Mouse (Mus musculus) mouse embryonic stem cell (cell line): ENCODE results near the gene Ezh1.
"Not testable (repeated sequence)": the region's sequence is repeated elsewhere in the genome, so short reads cannot be mapped to it uniquely, and the experiment has no call there.

ENCODE experiments used
- in situ Hi-C, 2 experiments: fragments of 300-500 bp; cut with MboI; formaldehyde crosslinking; loops; 1 replicate in 1 of 2; 3 replicates in 1 of 2; pipeline ENCODE4 v1.14.3; 2019 to 2020; ENCODE audit warnings: low sequenced_read_pairs in 2 of 2, low pct_unique_long_range_greater_than_20kb in 1 of 2, mixed read lengths in 1 of 2; ENCODE audit not compliant: unreplicated experiment in 1 of 2

Gene Ezh1

DNA sequence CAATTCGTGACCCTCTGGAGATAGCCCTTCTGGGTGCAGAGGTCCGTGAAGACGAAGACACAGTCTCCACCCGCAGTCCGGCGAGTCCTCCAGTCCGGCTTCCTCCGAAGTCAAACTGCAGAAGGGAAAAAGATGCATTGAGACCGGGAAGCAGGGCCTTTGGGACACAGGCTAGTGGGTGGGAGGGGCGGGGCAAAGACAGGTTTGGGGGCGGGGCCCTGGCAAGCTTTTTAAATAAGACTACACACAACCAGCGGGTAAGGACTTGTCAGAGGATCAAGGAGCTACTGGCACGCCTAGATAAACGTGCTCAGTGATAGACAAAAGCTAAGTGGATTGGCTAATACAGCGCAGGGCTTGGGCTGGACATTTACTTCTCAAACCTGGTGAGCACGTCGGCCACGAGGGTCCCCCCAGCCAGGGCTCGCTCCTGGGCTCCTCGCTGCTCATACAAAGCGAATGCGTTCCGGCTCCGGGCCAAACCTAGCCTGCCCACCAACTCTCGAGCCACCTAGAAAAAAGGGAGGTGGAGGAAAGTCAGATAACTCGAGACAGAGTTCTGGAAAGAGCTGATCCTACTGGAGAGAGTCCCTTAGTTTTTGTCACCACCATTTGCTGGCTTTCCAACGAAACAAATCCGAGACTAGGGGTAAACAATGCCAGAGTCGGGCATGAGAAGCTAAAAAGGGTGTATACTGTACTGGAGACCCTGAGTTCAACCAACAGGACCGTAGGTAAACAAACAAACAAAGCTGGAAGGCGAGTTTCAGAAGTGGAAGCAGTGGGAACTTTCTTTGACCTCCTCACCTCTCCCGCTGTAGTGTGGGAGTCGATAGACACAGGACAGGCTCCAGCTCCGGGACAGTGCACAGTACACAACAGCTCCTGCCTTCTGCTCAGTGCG is 61.3 kb downstream of the Ezh1 start:
- in situ Hi-C loops = no loop called here

DNA sequence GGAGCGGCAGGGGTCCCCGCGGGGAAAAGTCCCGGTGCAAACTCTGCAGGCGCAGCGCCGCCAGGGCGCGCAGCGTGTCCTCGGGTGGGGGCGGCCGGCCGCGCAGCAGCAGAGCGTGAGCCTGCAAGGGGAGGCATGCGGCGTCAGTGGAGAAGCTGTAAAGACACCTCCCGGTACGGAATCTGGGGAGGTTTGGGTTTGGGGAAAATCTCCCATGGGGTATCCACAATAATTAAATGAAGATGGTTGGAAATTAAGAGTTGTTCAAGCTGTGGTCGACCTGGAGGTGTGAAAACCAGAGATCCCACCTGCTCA is 62.0 kb downstream of the Ezh1 start:
- in situ Hi-C loops = no loop called here

DNA sequence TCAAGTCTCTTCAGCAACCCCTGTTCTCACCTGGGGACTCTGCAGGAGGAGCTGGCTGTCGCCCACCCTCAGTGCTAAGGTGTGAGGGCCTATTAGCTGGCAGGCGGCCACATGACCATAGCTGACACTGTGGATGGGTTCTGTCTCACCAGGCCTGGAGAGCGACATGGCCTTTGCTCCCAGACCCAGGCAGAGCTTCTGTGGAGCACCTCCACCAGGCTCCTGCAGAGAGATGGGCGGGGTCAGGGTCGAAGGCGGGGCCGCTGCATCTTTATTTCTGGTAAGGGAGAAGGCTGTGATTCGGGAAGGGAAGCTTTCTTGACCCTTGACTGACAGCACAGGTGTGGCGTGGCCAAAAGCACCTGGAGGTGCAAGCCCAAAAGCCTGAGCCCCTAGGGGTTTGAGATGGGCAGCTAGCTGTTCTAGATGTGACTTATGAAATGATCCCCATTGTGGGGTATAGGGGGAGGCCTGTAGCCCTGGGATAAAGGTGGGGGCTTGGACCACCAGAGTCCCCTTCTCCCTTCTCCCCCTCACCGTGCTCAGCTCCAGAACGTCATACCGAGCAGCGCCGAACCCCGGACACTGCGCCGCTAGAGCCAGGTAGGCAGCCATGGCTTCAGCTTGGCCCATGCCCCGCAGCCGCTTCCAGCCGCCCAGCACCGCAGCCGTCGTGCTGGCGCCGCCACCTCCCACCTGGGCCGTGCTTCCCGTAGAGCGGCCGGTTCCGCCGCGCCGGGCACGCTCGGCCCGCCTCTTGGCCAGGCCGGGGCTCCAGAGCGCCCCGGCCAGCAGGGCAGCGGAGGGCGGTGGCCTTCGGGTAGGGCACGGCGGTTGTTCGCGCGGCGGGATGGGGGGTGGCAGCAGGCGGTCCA is 62.5 kb downstream of the Ezh1 start:
- in situ Hi-C loops = no loop called here

DNA sequence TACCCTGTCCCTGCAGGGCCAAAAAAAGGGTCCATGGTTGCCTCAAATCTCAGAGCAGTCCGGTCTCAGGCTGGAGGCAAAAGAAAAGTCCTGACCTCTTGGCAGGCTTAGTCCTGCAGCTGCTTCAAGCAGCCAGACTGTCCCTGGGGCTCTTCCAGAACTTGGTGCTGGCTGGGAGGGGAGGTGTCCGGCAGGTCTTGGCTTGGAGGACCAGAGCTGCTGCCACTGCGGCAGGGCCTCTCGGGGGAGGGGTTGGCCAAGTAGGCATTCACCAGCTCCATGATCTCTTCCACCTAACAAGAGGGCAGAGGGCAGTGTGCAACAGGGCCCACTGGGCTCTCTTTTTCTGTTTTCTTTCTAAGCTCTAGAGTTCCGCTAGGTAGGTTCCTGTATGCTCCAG is 63.5 kb downstream of the Ezh1 start:
- in situ Hi-C loops = no loop called here

DNA sequence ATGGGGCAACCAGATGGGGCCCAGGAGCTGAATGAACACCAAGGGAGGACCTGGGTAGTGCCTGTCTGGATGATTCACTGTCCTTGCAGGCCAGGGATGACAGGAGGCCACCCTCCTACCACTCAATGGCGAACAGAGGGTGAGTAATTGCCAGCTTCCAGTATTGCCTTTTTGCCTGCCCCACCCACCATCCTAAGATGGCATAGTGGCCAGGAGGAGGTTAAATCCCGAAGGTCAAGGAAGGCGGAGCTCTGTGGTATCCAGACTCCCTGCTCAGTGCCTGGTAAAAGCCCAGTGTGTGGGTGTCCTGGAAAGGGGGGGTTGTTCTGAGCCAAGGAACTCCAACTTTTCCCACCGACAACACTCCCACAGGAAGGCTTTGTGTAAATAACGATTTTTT is 64.0 kb downstream of the Ezh1 start:
- in situ Hi-C loops = no loop called here

DNA sequence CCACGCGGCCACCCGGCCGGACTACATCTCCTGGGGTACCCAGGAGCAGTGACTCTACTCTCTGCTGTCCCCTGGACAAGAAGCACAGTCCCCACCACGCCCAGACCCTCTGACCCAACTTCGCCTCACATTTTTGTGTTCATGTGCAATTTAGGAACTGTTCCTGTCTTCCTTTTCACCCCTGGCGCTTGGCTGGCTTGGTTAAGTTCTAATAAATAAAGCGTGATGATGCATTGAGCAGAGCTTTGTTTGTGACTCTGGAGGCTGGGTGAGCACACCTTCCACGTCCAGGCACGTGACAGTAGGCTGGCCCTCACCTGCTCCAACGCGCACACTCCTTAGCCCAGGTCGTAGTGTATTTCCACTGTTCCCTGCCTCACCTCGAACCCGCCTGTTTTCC is 64.7 kb downstream of the Ezh1 start:
- in situ Hi-C loops = no loop called here

DNA sequence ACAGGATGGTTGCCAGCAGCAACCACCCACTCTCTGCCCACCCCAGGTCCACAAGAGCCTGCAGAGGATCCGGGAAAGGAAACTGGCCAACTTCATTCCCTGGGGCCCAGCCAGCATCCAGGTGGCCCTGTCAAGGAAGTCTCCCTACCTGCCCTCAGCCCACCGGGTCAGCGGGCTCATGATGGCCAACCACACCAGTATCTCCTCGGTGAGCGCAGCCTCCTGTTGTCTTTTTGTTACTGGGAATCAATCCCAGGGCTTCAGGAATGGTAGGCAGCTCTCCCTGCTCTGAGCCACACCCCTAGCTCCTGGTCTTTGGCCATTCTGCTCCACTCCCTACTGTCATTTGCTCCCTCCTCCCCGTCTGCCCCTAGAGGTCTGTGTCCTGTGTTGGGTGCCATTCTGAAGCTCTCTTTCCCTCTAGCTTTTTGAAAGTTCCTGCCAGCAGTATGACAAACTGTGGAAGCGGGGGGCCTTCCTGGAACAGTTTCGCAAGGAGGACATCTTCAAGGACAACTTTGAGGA is 65.2 kb downstream of the Ezh1 start:
- in situ Hi-C loops = not testable (repeated sequence)

DNA sequence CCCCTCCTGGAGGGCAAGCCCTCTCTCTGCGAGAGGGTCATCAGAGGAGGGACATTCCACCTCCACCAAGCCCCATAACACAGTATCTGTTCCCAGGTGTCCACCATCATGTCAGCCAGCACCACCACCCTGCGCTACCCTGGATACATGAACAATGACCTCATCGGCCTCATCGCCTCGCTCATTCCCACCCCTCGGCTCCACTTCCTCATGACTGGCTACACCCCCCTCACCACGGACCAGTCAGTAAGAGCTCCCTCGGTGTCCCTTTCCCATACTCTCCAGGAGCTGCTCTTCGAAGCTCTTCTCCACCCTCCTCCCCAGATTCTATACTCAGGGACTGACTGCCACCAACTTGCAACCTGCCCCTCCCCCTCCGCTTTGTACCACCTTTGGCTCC is 66.1 kb downstream of the Ezh1 start:
- in situ Hi-C loops = not testable (repeated sequence)

DNA sequence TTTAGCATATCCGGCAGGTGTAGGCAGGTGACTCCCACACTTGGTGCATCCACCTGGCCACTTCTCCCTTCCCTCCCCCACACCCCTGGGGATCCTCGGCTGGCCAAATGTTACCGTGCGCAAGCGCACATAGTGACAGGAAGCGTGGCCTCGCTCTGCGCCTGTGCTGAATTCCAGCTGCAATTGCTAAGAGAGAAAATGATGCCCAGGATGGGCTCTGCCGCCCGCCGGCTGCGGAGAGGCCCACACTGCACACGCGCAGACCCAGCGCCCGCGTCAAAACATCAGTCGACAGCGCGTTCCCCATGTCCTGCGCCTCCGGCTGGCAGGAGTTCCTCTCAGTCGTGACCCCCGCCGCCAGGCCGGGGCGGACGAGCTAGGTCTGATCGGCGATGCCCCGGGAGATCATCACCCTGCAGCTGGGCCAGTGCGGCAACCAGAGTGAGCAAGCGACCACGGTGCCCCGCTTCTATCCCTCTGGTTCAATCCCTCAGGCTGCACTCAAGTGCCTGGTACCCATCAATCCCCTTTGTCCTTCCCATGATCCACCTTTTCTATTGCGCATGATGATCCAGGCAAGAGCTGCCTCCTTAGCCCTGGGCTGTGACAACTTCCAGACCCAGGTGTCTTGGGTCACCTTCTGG is 70.4 kb downstream of the Ezh1 start, which contains the start of gene Tubg2:
Tubg2 (plus strand) TSS at position 180 of the 644 bp plus-strand sequence.
- in situ Hi-C loops = no loop called here

DNA sequence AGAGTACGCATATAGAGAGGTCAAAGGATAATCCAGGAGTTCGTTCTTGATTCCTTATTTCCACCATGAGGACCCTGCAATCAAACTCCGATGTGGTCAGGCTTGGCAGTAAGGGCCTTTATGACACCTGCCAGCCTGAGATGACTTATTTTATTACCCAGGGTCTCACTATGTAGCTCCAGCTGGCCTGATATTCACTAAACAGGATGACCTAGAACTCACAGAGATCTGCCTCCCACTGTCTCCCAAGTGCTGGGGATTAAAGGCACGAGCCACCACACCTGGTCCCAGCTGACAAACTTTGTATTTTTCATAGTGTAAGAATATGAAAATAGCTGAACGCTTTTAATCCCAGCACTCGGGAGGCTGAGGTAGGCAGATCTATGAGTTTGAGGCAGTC is 71.1 kb downstream of the Ezh1 start:
- in situ Hi-C loops = no loop called here

DNA sequence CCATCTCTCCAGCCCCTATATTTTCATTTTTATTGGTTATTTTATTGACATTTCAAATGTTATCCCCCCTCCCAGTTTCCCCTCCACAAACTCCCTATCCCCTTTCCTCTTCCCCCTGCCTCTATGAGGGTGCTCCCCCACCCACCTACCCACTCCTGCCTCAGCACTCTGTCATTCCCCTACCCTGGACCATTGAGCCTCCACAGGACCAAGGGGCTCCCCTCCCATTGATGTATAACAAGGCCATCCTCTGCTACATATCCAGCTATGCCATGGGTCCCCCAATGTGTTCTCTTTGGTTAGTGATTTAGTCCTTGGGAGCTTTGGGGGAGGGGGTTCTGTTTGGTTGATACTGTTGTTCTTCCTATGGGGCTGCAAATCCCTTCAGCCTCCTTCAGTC is 71.6 kb downstream of the Ezh1 start:
- in situ Hi-C loops = no loop called here

DNA sequence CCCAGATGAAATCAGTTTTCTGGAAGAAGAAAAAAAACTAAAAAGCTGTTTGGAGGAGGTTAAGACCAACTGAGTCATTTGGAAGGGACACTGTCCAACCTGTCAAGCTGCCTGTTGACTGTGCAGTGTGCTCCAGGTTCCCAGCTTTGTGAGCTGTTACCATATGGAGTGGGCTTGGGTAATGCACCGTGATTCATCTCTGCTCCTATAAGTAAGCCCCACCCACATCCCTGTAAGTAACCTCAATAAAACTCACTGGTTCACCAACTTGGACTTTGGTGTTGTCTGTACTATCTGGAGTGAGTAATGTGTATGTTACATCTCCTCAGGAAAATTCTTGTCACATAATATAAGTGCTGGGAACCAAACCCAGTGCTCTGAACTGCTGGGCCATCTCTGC is 73.4 kb downstream of the Ezh1 start:
- in situ Hi-C loops = no loop called here

DNA sequence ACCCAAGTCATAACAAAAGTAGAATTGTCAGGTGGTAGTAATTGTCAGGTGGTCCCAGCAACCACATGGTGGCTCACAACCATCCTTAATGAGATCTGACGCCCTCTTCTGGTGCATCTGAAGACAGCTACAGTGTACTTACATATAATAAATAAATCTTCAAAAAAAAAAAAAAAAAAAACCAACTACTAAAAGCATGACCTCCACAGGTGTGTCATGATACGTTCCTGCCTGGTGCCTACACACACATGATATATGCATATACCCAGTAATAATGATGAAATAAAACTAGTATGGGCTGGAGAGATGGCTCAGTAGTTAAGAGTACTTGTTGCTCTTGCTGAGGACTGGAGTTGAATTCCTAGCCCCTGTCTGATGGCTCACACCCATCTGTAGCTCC is 75.2 kb downstream of the Ezh1 start:
- in situ Hi-C loops = no loop called here

DNA sequence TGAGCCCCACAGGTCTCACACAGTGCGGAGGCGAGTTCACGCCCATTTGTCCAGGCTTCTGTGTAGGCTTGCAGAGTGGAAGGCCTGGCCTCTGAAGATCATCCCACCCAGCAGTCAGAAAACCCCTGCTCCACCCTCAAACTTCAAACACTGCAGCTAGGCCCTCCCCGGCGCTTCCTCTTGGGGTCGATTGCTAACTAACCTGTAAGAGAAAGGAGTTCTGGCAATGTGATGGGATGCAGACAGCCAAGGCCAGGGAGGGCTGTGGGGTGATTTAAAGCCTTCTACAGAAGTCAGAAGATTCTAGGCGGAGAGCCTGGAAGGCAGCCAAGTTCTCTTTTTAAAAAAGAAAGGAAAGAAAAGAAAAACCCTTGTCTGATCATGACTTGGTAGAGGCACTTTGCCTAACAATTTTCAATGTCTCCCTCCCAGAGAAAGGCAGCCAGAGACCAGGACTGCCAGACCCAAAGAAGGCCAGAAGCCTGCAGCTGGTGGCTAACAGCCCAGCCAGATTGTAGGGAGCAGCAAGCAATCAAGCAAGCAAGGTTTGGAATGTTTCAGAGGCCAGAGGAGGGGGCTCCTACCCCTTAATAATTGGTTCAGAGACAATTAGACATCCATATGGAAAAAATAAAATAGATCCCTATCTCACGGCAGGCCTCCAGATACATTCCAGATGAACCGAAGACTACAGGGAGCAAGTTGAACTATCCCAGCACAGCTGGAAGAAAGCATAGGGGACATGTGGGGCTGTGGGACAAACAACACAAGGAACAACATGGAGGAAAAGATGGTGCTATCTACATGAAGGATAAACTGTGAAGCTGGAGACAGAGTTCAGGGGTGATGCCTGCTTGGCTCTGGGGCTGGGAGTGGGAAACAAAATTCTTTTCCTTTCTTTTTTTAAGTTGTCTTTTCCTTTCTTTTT is 76.8 kb downstream of the Ezh1 start:
- in situ Hi-C loops = no loop called here

DNA sequence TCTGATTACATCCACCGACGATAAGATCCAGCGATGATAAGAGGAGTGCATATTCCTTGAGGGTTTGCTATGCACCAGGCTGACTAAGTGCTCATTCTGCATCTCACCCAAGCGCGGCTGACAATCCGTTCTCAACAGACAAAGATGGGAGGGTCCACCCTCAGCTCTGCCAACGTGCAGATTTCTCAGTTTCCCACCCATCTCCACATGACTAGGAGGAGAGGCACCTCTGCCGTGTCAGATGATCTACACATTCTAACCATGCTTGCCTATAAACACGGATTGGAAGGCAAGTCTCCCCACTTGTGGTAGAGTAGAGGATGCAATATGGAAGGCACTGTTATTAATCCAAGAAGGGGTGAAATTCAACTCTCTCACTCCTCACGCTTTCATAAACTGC is 77.5 kb downstream of the Ezh1 start:
- in situ Hi-C loops = no loop called here

DNA sequence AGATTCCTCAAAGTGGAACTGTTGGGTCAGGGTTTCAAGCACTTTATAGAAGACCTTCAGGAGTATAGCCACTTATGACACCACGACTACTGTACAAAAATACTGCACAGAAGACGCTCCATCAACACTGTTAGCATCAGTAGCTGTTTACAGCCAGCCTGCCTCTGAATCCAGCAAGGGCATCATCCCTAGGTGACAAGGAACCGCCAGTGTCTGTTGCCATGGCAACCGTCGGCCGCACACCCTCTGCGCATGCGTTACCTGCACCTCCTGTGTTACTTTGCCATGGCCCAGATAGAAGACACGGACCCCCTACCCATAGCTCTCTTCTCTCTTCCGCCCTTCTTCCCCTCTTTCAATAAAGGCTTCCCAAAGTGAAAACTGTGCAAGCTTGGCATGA is 79.9 kb downstream of the Ezh1 start:
- in situ Hi-C loops = no loop called here

DNA sequence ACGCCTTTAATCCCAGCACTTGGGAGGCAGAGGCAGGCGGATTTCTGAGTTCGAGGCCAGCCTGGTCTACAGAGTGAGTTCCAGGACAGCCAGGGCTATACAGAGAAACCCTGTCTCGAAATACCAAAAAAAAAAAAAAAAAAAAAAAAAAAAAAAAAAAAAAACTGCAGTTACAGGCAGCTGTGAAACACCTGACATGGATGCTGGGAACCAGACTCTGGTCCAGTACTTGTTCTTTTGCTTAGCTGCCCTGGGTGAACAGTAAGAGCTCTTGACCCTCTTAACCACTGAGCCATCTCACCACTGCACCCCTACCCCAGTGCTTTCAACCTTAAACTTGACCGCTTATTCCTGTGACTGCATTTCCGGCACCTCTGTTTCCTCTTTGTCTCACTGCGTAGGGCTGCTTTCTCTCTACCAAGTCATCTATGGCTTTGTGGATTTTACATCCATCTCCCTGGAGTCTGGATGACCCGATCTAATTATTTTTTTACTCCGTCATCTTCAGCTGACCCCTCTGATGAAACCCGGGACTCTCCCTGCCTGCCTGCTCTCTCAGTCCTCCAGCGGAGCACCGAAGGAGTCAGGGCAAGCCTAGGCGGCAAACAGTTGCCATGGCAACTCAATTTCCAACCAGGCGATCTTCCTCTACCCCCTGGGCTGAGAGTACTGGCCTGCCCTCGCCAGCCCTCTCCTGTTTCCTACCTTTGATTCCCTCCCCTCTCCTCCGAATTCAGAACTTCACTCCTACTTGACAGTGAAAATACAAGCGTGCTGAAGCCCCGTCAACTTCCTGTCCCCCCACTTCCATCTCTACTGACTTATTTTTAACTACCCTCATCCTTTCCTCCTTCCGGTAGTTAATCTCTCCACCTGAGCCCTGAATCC is 82.7 kb downstream of the Ezh1 start:
- in situ Hi-C loops = no loop called here
